8 mouse cellular contexts compared by ENCODE assay signal in the genomic region with DNA sequence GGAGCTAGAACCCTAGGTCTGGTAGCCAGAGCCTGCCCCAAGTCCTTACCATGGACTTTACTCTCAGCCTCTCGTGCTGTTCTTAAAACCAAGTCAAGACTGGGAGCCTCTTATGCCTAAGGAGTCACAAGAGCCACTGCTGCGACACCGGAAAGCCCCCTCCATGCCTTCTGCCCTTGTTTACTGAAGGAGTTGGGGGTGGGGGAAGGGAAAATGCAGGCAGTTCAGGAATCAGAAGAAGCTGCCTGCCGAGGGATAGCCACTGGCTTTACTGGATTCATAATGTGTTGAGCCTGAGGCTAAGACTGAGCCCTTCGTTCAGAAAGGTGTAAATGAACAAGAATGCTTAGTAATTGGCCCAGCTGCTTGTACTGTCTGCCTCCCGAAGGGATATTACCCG. TPM values are rescaled to one million over a fixed set of nuclear protein-coding genes. Genes with fewer than 3 reads are reported as not detected.
DNase-seq lines count a peak whose midpoint lies in the region; ATAC-seq lines count a peak whose summit lies in the region.

No protein-coding gene starts in this region.

- 8% methylated on average over 7 of the region's 7 CpGs for WGBS in kidney, embryonic 16.5 days
- WGBS in embryonic facial prominence, embryonic 10.5 days, result 5% methylated on average over 7 of the region's 7 CpGs
- WGBS in intestine, embryonic 14.5 days, result 13% methylated on average over 7 of the region's 7 CpGs
- 5% methylated on average over 7 of the region's 7 CpGs for WGBS in midbrain, embryonic 16.5 days

- H3K4me3 ChIP-seq in kidney, embryonic 16.5 days (ENCODE audit: low read length), result peak overlapping the region; percentile 75
- peak overlapping the region; percentile 85 for H3K4me3 ChIP-seq in embryonic facial prominence, embryonic 10.5 days
- H3K4me3 ChIP-seq in intestine, embryonic 14.5 days (ENCODE audit: low read depth, low read length), result peak overlapping the region; percentile 84
- H3K4me3 ChIP-seq in midbrain, embryonic 16.5 days (ENCODE audit: low read depth, low read length), result peak overlapping the region; percentile 94

- H3K9me3 ChIP-seq in kidney, embryonic 16.5 days (ENCODE audit: low read length), result no peaks in the 10 kb centered on the region
- H3K9me3 ChIP-seq in embryonic facial prominence, embryonic 10.5 days, result no peaks in the 10 kb centered on the region
- H3K9me3 ChIP-seq in intestine, embryonic 14.5 days (ENCODE audit: control insufficient read depth, low read length), result no peaks in the 10 kb centered on the region
- no peaks in the 10 kb centered on the region for H3K9me3 ChIP-seq in midbrain, embryonic 16.5 days (replicated peaks; ENCODE audit: control insufficient read depth, low read length, poor library complexity, severe bottlenecking)

- peaks cover 13% of the 10 kb centered on the region for H3K36me3 ChIP-seq in kidney, embryonic 16.5 days (ENCODE audit: insufficient read depth, low read length)
- peaks cover 27% of the 10 kb centered on the region for H3K36me3 ChIP-seq in embryonic facial prominence, embryonic 10.5 days (replicated peaks)
- peaks cover 15% of the 10 kb centered on the region for H3K36me3 ChIP-seq in intestine, embryonic 14.5 days (ENCODE audit: control insufficient read depth, insufficient read depth, low read length)
- H3K36me3 ChIP-seq in midbrain, embryonic 16.5 days (ENCODE audit: control insufficient read depth, insufficient read depth, low read length), result peaks cover 9% of the 10 kb centered on the region

- ATAC-seq in kidney, embryonic 16.5 days (ENCODE audit: low FRiP score, low TSS enrichment), result no peak
- no peak for ATAC-seq in intestine, embryonic 14.5 days (replicated peaks; ENCODE audit: low FRiP score, low TSS enrichment, low read depth)
- peak; percentile 22 for ATAC-seq in midbrain, embryonic 16.5 days

- peak overlapping the region; percentile 90 for H3K4me2 ChIP-seq in kidney, embryonic 16.5 days (replicated peaks; ENCODE audit: low read depth, low read length)
- peak overlapping the region; percentile 98 for H3K4me2 ChIP-seq in intestine, embryonic 14.5 days (ENCODE audit: low read length)
- H3K4me2 ChIP-seq in midbrain, embryonic 16.5 days (ENCODE audit: low read length), result peak overlapping the region; percentile 99

- no peak for DNase-seq in kidney, postnatal 25 days
- DNase-seq in embryonic facial prominence, embryonic 10.5 days (ENCODE audit: low spot score), result no peak
- no peak for DNase-seq in intestine, embryonic 14.5 days (ENCODE audit: low spot score)
- DNase-seq in adrenal gland, adult (ENCODE audit: inconsistent age in 2 of 2, low spot score in 1 of 2), result no peak
- no peak for DNase-seq in spleen, adult 18-20 months
- no peak for DNase-seq in urinary bladder, postnatal 36 days (ENCODE audit: low spot score in 2 of 2)

- peaks cover 39% of the 10 kb centered on the region for H3K4me1 ChIP-seq in kidney, embryonic 16.5 days (ENCODE audit: insufficient read depth, low read length)
- peaks cover 52% of the 10 kb centered on the region for H3K4me1 ChIP-seq in embryonic facial prominence, embryonic 10.5 days
- H3K4me1 ChIP-seq in intestine, embryonic 14.5 days (replicated peaks; ENCODE audit: control insufficient read depth, insufficient read depth, low read length), result peaks cover 28% of the 10 kb centered on the region
- peaks cover 29% of the 10 kb centered on the region for H3K4me1 ChIP-seq in midbrain, embryonic 16.5 days (ENCODE audit: control insufficient read depth, insufficient read depth, low read length)

- peak overlapping the region; percentile 80 for H3K27ac ChIP-seq in kidney, embryonic 16.5 days (ENCODE audit: low read length)
- peak overlapping the region; percentile 97 for H3K27ac ChIP-seq in embryonic facial prominence, embryonic 10.5 days (replicated peaks)
- H3K27ac ChIP-seq in intestine, embryonic 14.5 days (ENCODE audit: low read depth), result 0 out of 2 replicates have a peak overlapping the region, but pooled peaks have one; percentile 78
- peak overlapping the region; percentile 82 for H3K27ac ChIP-seq in midbrain, embryonic 16.5 days (ENCODE audit: low read length)

- peaks cover 3% of the 10 kb centered on the region; the same call in 1 of the 2 replicates for H3K27me3 ChIP-seq in kidney, embryonic 16.5 days (ENCODE audit: insufficient read depth, low read length)
- H3K27me3 ChIP-seq in embryonic facial prominence, embryonic 10.5 days (replicated peaks; ENCODE audit: low read depth, poor library complexity, severe bottlenecking), result 0 out of 2 replicates have a peak, but pooled peaks cover 8% of the 10 kb centered on the region
- H3K27me3 ChIP-seq in intestine, embryonic 14.5 days (replicated peaks; ENCODE audit: control insufficient read depth, insufficient read depth, low read length), result peaks cover 9% of the 10 kb centered on the region
- H3K27me3 ChIP-seq in midbrain, embryonic 16.5 days (ENCODE audit: control insufficient read depth, insufficient read depth, low read depth, low read length), result no peaks in the 10 kb centered on the region

- H3K9ac ChIP-seq in kidney, embryonic 16.5 days (replicated peaks; ENCODE audit: low read length), result peak overlapping the region; percentile 85
- H3K9ac ChIP-seq in intestine, embryonic 14.5 days (ENCODE audit: low read length), result peak overlapping the region; percentile 89
- peak overlapping the region; percentile 94 for H3K9ac ChIP-seq in midbrain, embryonic 16.5 days (ENCODE audit: low read depth, low read length)

RNA-seq across cellular contexts. Expression of a gene that starts 0.4 kb away (rescaled TPM):
- polyA plus RNA-seq in kidney, embryonic 16.5 days (2015; fragmentation: Nextera tagmentation; extraction: Ambion mirVana), result 110 and 114 TPM in 2 replicates
- polyA plus RNA-seq in embryonic facial prominence, embryonic 10.5 days (2016; fragmentation: Nextera tagmentation; extraction: Ambion mirVana), result 117 and 120 TPM in 2 replicates
- 80.8 and 87.3 TPM in 2 replicates for polyA plus RNA-seq in intestine, embryonic 14.5 days (2014; fragmentation: Nextera tagmentation; extraction: Ambion mirVana)
- polyA plus RNA-seq in midbrain, embryonic 16.5 days (2015; fragmentation: Nextera tagmentation; extraction: Ambion mirVana), result 109 and 115 TPM in 2 replicates

RNA-seq across cellular contexts. Expression of a gene that starts 29.7 kb away (rescaled TPM):
- polyA plus RNA-seq in kidney, embryonic 16.5 days (2015; fragmentation: Nextera tagmentation; extraction: Ambion mirVana), result 22.8 and 25.3 TPM in 2 replicates
- polyA plus RNA-seq in embryonic facial prominence, embryonic 10.5 days (2016; fragmentation: Nextera tagmentation; extraction: Ambion mirVana), result 9.6 and 11.0 TPM in 2 replicates
- polyA plus RNA-seq in intestine, embryonic 14.5 days (2014; fragmentation: Nextera tagmentation; extraction: Ambion mirVana), result 15.2 and 17.5 TPM in 2 replicates
- polyA plus RNA-seq in midbrain, embryonic 16.5 days (2015; fragmentation: Nextera tagmentation; extraction: Ambion mirVana), result 14.7 and 15.7 TPM in 2 replicates
